Mouse (Mus musculus) macrophage (primary cell): Measurements from ENCODE around the gene Map1lc3a. TPM values are rescaled to one million over a fixed set of nuclear protein-coding genes. Genes with fewer than 3 reads are reported as not detected.

Source experiments
- H3K27ac ChIP-seq: fragments of 350-480 bp; formaldehyde crosslinking; 2 replicates; pipeline ENCODE4 v1.9.0; 2021
- H3K36me3 ChIP-seq: fragments of 350-480 bp; formaldehyde crosslinking; 2 replicates; pipeline ENCODE4 v1.9.0; 2021; ENCODE audit errors: inconsistent target
- H3K4me3 ChIP-seq: fragments of 350-480 bp; formaldehyde crosslinking; 2 replicates; pipeline ENCODE4 v1.9.0; 2021; ENCODE audit errors: inconsistent target
- H3K79me2 ChIP-seq: fragments of 350-480 bp; formaldehyde crosslinking; 2 replicates; pipeline ENCODE4 v1.9.0; 2021; ENCODE audit errors: inconsistent target
- WGBS: methylation state at CpG from one replicate; pipeline ENCODE4 v1.1.7; 2026; ENCODE audit warnings: inconsistent platforms; ENCODE audit not compliant: missing documents; 5-methylcytosine and 5-hydroxymethylcytosine counted together
- polyA plus RNA-seq: library from polyadenylated mRNA; stranded (reverse); fragments of 250-400 nt; gene quantifications from 3 replicates; pipeline ENCODE4 v1.2.4, GENCODE M21; 2018; ENCODE audit warnings: inconsistent platforms

Gene Map1lc3a
- polyA plus RNA-seq, 1 experiment from 2014 or later, result 10.1 TPM

DNA sequence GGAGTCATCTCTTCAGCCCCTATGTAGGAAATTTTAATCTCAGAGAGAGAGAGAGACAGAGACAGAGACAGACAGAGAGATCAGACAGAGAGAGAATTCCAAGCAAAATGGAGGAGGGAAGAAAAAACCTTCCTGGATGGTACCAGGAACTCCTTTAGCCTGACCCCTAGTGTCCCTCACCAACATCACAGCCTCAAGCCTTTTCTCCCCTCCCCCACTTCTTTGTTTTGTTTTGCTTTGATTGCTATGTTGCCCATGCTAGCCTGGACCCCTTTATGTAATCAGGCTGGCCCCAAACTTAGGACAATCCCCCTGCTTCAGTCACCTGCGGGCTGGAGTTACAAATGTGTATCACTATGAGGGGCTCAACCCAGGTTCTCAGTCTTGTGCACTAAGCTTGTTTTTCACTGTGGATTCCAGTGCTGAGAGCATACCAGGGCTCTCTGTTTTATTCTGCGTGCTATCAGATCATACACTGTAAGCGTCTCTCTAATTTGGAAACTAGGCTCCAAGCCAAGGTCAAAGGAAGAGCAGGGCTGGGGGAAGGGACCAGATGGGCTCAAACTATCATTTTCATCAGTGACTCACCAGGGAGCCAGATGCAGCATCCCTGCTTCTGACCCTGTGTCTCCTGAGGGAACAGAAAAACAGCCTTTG is 33.0 kb downstream of the Map1lc3a start:
- H3K4me3 ChIP-seq, result no peak overlapping the region
- no peaks in the 10 kb centered on the region for H3K79me2 ChIP-seq
- 93% methylated on average over 3 of the region's 3 CpGs for WGBS
- H3K36me3 ChIP-seq, result 0 out of 2 replicates have a peak, but pooled peaks cover 10% of the 10 kb centered on the region
- H3K27ac ChIP-seq, result no peak overlapping the region

DNA sequence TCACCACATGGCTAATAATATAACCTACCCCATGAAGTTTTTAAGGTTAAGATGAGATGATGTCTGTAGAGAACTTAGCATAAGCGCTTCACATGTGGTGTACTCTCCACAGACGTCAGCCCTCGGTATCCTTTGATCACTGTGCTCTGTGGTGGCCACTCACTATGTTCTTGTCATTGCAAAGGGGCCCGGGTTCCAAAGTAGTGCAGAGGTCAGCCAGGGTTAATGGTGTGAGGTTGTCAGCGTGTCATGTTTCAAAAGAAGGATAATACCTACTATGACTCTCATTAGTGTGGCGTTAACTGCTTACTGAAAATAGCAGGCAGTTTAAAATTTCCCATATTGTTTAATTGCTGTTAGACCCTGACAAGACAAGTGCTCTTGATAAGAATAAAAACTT is 37.6 kb downstream of the Map1lc3a start:
- H3K36me3 ChIP-seq, result 0 out of 2 replicates have a peak, but pooled peaks cover 11% of the 10 kb centered on the region

DNA sequence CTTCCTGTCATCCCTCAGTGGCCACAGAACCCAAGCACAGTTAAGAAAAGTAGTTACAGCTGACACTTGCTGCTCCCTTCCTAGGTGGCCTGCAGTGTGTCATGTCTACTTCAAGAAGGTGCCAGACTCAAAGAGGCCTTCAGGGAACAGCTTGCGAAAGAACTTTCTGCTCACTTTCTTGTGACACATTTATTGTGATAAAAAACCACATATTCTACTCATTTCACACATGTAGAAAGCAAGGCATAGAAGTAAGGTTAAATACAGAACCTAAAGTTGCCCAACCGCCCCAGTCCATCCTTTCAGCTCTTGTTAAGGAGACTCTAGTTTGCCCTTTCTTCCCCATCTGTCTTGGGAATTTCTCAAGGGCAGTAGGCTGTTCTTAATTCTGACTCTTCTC is 42.5 kb downstream of the Map1lc3a start:
- Histone ChIP-seq H3K27ac (no peak overlapping the region), H3K4me3 (no peak overlapping the region), H3K36me3 (0 out of 2 replicates have a peak, but pooled peaks cover 6% of the 10 kb centered on the region), H3K79me2 (no peaks in the 10 kb centered on the region)
- 57% methylated on average over 2 of the region's 2 CpGs for WGBS

More for the DNA sequence above, 37.6 kb downstream of the Map1lc3a start:
- no peak overlapping the region for H3K27ac ChIP-seq
- 89% methylated on average over 6 of the region's 6 CpGs for WGBS
- H3K4me3 ChIP-seq, result no peak overlapping the region
- H3K79me2 ChIP-seq, result no peaks in the 10 kb centered on the region

DNA sequence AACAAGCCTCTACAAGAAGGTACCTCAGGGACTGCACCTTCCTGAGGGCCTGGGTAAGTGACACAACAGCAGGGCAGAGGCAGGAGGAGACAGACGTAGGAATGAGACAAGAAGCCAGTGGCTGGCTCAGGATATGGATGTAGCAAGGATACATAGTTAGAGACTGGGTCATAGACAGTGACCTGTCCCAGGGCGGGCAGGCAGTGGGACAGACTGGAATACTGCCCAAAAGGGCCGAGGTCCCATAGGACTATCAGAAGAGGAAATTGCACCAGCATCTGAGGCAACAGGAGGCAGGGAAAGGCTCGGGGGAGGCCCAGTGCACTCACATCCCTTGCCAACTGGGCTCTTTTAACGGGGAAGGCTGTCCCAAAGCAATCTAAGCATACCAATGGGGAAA is 44.5 kb downstream of the Map1lc3a start:
- H3K36me3 ChIP-seq, result no peaks in the 10 kb centered on the region
- no peak overlapping the region for H3K27ac ChIP-seq
- no peak overlapping the region for H3K4me3 ChIP-seq
- H3K79me2 ChIP-seq, result no peaks in the 10 kb centered on the region
- 78% methylated on average over 5 of the region's 5 CpGs for WGBS

DNA sequence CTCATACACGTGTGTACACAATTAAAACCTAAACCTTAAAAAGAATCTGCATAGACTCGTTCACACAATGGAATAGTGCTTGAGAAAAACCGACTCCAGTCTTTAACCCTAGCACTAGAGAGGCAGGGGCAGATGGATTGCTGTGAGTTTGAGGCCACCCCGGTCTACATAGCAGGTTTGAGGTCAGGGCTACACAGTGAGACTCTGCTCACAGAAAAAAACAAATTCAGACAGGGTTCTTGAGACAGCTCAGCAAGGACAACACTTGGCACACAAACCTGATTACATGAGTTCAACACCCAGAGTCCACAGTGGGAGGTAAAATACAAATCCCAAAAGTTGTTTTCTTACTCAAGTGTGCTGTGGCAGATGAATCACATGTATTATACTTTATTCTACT is 49.9 kb downstream of the Map1lc3a start:
- Histone ChIP-seq H3K36me3 (peaks cover 34% of the 10 kb centered on the region; the same call in 1 of the 2 replicates), H3K27ac (no peak overlapping the region), H3K79me2 (no peaks in the 10 kb centered on the region), H3K4me3 (no peak overlapping the region)
- WGBS, result 95% methylated on average over 4 of the region's 4 CpGs

Other genes starting within 250 kb of the Map1lc3a start
- gene Ahcy, start 201.8 kb upstream of the Map1lc3a start, polyA plus RNA-seq, result 11.2 to 40.1 TPM (median 16.2 TPM) in 3 replicates
- 32.1 to 44.3 TPM (median 34.9 TPM) in 3 replicates for gene Itch, start 142.8 kb upstream of the Map1lc3a start, polyA plus RNA-seq
- 226 to 667 TPM (median 283 TPM) in 3 replicates for gene Dynlrb1, start 39.8 kb upstream of the Map1lc3a start, polyA plus RNA-seq
- gene Pigu, start 81.1 kb downstream of the Map1lc3a start, polyA plus RNA-seq, result 26.4 to 67.1 TPM (median 39.7 TPM) in 3 replicates
- 38.4 to 62.3 TPM (median 55.4 TPM) in 3 replicates for gene Trp53inp2, start 104.8 kb downstream of the Map1lc3a start, polyA plus RNA-seq
- 24.8 to 43.9 TPM (median 29.8 TPM) in 3 replicates for gene Ncoa6, start 197.6 kb downstream of the Map1lc3a start, polyA plus RNA-seq
- gene Acss2, start 241.7 kb downstream of the Map1lc3a start, polyA plus RNA-seq, result 2.5 to 12.9 TPM (median 4.1 TPM) in 3 replicates
- not detected in 3 replicates for gene Ggt7, start 241.9 kb downstream of the Map1lc3a start, polyA plus RNA-seq